Comparison of ENCODE assay signal across 8 mouse cellular contexts in genomic region chr16:19761691-19762090, GRCm38 (mm10). TPM values are rescaled to one million over a fixed set of nuclear protein-coding genes. Genes with fewer than 3 reads are reported as not detected.
DNase-seq lines count a peak whose midpoint lies in the region; ATAC-seq lines count a peak whose summit lies in the region.

No protein-coding gene starts in this region.

- no peaks in the 10 kb centered on the region for H3K9me3 ChIP-seq in heart, embryonic 11.5 days (replicated peaks; ENCODE audit: control insufficient read depth, low read length)
- H3K9me3 ChIP-seq in forebrain, embryonic 10.5 days, result peaks cover 8% of the 10 kb centered on the region; the same call in 1 of the 2 replicates
- peaks cover 5% of the 10 kb centered on the region; the same call in 1 of the 2 replicates for H3K9me3 ChIP-seq in limb, embryonic 12.5 days

- H3K27ac ChIP-seq in heart, embryonic 11.5 days (ENCODE audit: low read depth, low read length), result no peak overlapping the region
- peak overlapping the region; percentile 96 for H3K27ac ChIP-seq in forebrain, embryonic 10.5 days
- no peak overlapping the region for H3K27ac ChIP-seq in limb, embryonic 12.5 days

- peak overlapping the region; percentile 78 for H3K4me2 ChIP-seq in heart, embryonic 11.5 days
- peak overlapping the region; percentile 72 for H3K4me2 ChIP-seq in limb, embryonic 12.5 days

- no peak for ATAC-seq in heart, embryonic 11.5 days (replicated peaks; ENCODE audit: insufficient number of reproducible peaks, low FRiP score, low TSS enrichment)
- ATAC-seq in limb, embryonic 12.5 days (ENCODE audit: insufficient number of reproducible peaks, insufficient read depth, low FRiP score, low TSS enrichment, low read depth), result no peak
- no peak for ATAC-seq in cerebellum, adult (ENCODE audit: insufficient number of reproducible peaks, low FRiP score, low TSS enrichment)

- WGBS in heart, embryonic 11.5 days (ENCODE audit: insufficient replicate concordance), result 57% methylated on average over 1 of the region's 1 CpGs
- 52% methylated on average over 1 of the region's 1 CpGs for WGBS in forebrain, embryonic 10.5 days
- WGBS in limb, embryonic 12.5 days, result 45% methylated on average over 1 of the region's 1 CpGs

- no peak for DNase-seq in heart, postnatal 14 days
- DNase-seq in forebrain, embryonic 10.5 days (ENCODE audit: extremely low spot score, low spot score), result no peak
- peak; percentile 32 to 79 for DNase-seq in natural killer cell, adult 2 months (ENCODE audit: low spot score in 2 of 2)
- DNase-seq in urinary bladder, postnatal 4 days (ENCODE audit: low spot score in 2 of 2), result no peak
- DNase-seq in adrenal gland, adult 18-20 months (ENCODE audit: low spot score in 2 of 2), result no peak

- H3K4me1 ChIP-seq in heart, embryonic 11.5 days (ENCODE audit: control insufficient read depth, insufficient read depth, low read length), result peaks cover 10% of the 10 kb centered on the region
- peaks cover 21% of the 10 kb centered on the region for H3K4me1 ChIP-seq in forebrain, embryonic 10.5 days
- peaks cover 14% of the 10 kb centered on the region for H3K4me1 ChIP-seq in limb, embryonic 12.5 days (replicated peaks)

- no peaks in the 10 kb centered on the region for H3K27me3 ChIP-seq in heart, embryonic 11.5 days (ENCODE audit: control insufficient read depth, insufficient read depth, low read length)
- H3K27me3 ChIP-seq in forebrain, embryonic 10.5 days (ENCODE audit: poor library complexity, severe bottlenecking), result no peaks in the 10 kb centered on the region
- H3K27me3 ChIP-seq in limb, embryonic 12.5 days, result no peaks in the 10 kb centered on the region

- intact Hi-C loops in heart, postnatal 14 days (cut with DNase I), result no loop called here

- H3K4me3 ChIP-seq in heart, embryonic 11.5 days (ENCODE audit: low read depth, low read length), result peak overlapping the region; percentile 71
- peak overlapping the region; percentile 72 for H3K4me3 ChIP-seq in forebrain, embryonic 10.5 days
- H3K4me3 ChIP-seq in limb, embryonic 12.5 days (replicated peaks), result peak overlapping the region; percentile 75

- peak overlapping the region; percentile 82 for H3K9ac ChIP-seq in heart, embryonic 11.5 days (ENCODE audit: low read depth, low read length)
- H3K9ac ChIP-seq in limb, embryonic 12.5 days (replicated peaks), result peak overlapping the region; percentile 97

- peaks cover 17% of the 10 kb centered on the region for H3K36me3 ChIP-seq in heart, embryonic 11.5 days (ENCODE audit: control insufficient read depth, insufficient read depth, low read length)
- H3K36me3 ChIP-seq in forebrain, embryonic 10.5 days (replicated peaks), result peaks cover 28% of the 10 kb centered on the region
- peaks cover 26% of the 10 kb centered on the region for H3K36me3 ChIP-seq in limb, embryonic 12.5 days

RNA-seq across cellular contexts. Expression of gene B3gnt5, which starts 1.7 kb away (rescaled TPM):
- 22.4 and 28.7 TPM in 2 replicates for polyA plus RNA-seq in heart, embryonic 11.5 days (2014; fragmentation: Nextera tagmentation; extraction: Ambion mirVana)
- total RNA-seq in heart, postnatal 14 days (2021), result 1 to 10 TPM; 1.1 to 1.3 TPM
- polyA plus RNA-seq in forebrain, embryonic 10.5 days (2016; fragmentation: Nextera tagmentation; extraction: Ambion mirVana), result 43.1 and 43.9 TPM in 2 replicates
- polyA plus RNA-seq in limb, embryonic 12.5 days (2016; fragmentation: Nextera tagmentation; extraction: Ambion mirVana), result 39.2 and 41.5 TPM in 2 replicates
- total RNA-seq in adrenal gland, adult 18-20 months (2021), result under 1 TPM; 0.32 to 0.63 TPM

RNA-seq across cellular contexts. Expression of gene Lamp3, which starts 55.5 kb away (rescaled TPM):
- 0.06 and 0.09 TPM in 2 replicates for polyA plus RNA-seq in heart, embryonic 11.5 days (2014; fragmentation: Nextera tagmentation; extraction: Ambion mirVana)
- under 1 TPM in 1 of 2 experiments, not detected in 1; 0.07 TPM for total RNA-seq in heart, postnatal 14 days (2021)
- not detected in 2 replicates for polyA plus RNA-seq in forebrain, embryonic 10.5 days (2016; fragmentation: Nextera tagmentation; extraction: Ambion mirVana)
- 0.08 TPM in 1 of 2 replicates, not detected in the other for polyA plus RNA-seq in limb, embryonic 12.5 days (2016; fragmentation: Nextera tagmentation; extraction: Ambion mirVana)
- total RNA-seq in adrenal gland, adult 18-20 months (2021), result under 1 TPM in 1 of 2 experiments, not detected in 1; 0.10 TPM

Comparison
In these comparisons a context has a peak if more than half of its experiments do, and no peak if none do; other contexts are left out.
1. DNase-seq: peak in natural killer cell, adult 2 months (2 of 2); none in heart, postnatal 14 days (0 of 2), forebrain, embryonic 10.5 days (single experiment), urinary bladder, postnatal 4 days (0 of 2) and adrenal gland, adult 18-20 months (0 of 2).
2. Peak in every context shown above with its lines, with median percentiles within 50 percentile points of each other: H3K4me3 ChIP-seq.